Mouse (Mus musculus): Measurements from ENCODE around the gene P4ha2. TPM values are rescaled to one million over a fixed set of nuclear protein-coding genes. Genes with fewer than 3 reads are reported as not detected.
A peak's percentile ranks its signal among the peaks of the same experiment; 100 is the strongest.

The P4ha2 gene
- polyA plus RNA-seq, 1 experiment from 2014 or later: 18.2 TPM

DNA sequence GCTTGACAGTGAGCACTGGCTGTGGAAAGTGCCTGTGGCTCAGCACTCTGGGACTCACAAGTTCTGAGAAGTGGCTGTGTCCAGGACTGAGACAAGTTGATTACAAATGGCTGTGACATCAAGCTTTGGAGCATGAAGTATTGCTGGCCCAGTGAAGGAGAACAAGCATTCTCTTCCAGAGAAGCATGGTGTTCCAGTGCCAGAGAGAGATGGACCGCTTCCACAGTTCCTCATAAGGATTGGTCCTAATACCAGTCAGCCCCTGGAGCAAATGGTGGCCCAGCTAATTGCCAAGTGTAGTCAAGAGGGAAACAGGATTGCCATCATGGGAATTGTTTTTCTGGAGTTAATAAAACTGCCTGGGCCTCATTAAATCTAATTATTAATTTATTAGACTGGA is 23.8 kb upstream of the P4ha2 start:
- H3K27ac ChIP-seq (ENCODE audit: low read depth, low read length): no peak overlapping the region
- H3K4me1 ChIP-seq (replicated peaks; ENCODE audit: control insufficient read depth, insufficient read depth, low read length): no peaks in the 10 kb centered on the region
- 97% methylated on average over 1 of the region's 1 CpGs for WGBS
- H3K27me3 ChIP-seq (ENCODE audit: control insufficient read depth, insufficient read depth, low read length): no peaks in the 10 kb centered on the region
- ATAC-seq (ENCODE audit: low FRiP score) (no peak), DNase-seq (ENCODE audit: low spot score) (no peak)
- no peak overlapping the region for H3K4me2 ChIP-seq (replicated peaks; ENCODE audit: low read depth, low read length)
- H3K36me3 ChIP-seq (ENCODE audit: control insufficient read depth, insufficient read depth, low read length): no peaks in the 10 kb centered on the region
- no peak overlapping the region for H3K9ac ChIP-seq (ENCODE audit: low read depth, low read length)
- H3K4me3 ChIP-seq (ENCODE audit: low read depth, low read length): no peak overlapping the region
- H3K9me3 ChIP-seq (ENCODE audit: control insufficient read depth, low read length): no peaks in the 10 kb centered on the region

DNA sequence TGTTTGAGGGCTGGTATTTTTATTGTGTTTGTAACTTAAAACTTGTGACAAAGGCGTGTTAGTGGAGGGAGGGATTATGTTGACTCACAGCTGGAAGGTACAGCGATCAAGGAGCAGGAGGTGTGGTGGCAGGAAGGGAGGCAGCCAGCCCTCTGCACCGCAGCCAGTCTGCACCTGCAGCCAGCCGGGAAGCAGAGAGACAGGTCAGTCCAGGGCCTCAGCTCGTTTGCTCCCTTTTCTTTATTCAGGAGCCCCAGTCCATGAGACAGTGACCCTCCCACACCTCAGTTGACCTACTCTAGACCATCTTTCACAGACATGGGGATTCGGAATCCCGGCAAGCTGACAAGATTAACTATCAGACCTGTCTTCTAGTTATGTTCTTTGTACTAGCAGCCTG is 19.5 kb upstream of the P4ha2 start:
- Histone ChIP-seq H3K4me3 (ENCODE audit: low read depth, low read length) (no peak overlapping the region), H3K4me2 (replicated peaks; ENCODE audit: low read depth, low read length) (no peak overlapping the region), H3K9ac (ENCODE audit: low read depth, low read length) (no peak overlapping the region), H3K36me3 (ENCODE audit: control insufficient read depth, insufficient read depth, low read length) (no peaks in the 10 kb centered on the region), H3K9me3 (ENCODE audit: control insufficient read depth, low read length) (no peaks in the 10 kb centered on the region), H3K4me1 (replicated peaks; ENCODE audit: control insufficient read depth, insufficient read depth, low read length) (no peaks in the 10 kb centered on the region), H3K27ac (ENCODE audit: low read depth, low read length) (no peak overlapping the region), H3K27me3 (ENCODE audit: control insufficient read depth, insufficient read depth, low read length) (no peaks in the 10 kb centered on the region)
- DNase-seq (ENCODE audit: low spot score) (no peak), ATAC-seq (ENCODE audit: low FRiP score) (no peak)
- 43% methylated on average over 6 of the region's 7 CpGs for WGBS

DNA sequence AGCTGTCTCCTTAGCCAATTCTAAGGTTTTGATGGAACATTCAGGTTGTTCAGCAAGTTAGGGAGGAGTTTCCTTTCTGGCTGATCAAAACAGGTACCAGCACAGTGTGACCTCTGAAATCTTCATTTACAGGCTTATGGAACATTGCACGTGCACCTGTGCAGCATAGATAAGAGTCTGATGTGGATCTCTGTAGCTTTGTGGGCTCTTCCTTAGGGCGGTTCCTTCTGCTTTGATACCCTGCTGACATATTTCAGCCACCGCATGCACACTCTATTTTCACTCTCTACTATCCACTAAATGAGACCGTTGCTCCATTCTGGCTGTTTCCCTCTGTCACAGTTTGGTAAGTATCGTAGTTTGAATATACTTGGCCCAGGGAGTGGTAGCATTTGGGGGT is 17.2 kb upstream of the P4ha2 start:
- WGBS: 89% methylated on average over 5 of the region's 5 CpGs

DNA sequence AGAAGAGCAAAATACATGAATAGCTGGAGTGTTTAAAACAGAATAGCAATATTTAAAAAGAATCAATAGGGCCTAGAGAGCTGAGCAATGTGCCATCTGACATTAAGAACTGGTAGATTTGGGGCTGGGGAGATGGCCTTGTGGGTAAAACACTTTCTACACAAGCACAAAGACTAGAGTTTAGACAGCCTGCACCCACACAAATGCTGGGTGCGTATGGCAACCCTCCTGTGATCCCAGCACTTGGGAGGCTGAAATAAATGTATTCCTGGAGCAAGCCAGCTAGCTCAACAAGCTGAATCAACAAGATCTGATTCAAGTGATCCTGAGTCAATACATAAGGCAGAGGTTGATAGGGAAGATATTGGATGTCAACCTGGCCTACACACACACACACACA is 14.9 kb upstream of the P4ha2 start:
- DNase-seq (ENCODE audit: low spot score): no peak
- no peak for ATAC-seq (ENCODE audit: low FRiP score)
- Histone ChIP-seq H3K9me3 (ENCODE audit: control insufficient read depth, low read length) (no peaks in the 10 kb centered on the region), H3K27me3 (ENCODE audit: control insufficient read depth, insufficient read depth, low read length) (no peaks in the 10 kb centered on the region), H3K36me3 (ENCODE audit: control insufficient read depth, insufficient read depth, low read length) (no peaks in the 10 kb centered on the region), H3K9ac (ENCODE audit: low read depth, low read length) (no peak overlapping the region), H3K4me3 (ENCODE audit: low read depth, low read length) (no peak overlapping the region), H3K27ac (ENCODE audit: low read depth, low read length) (no peak overlapping the region), H3K4me1 (replicated peaks; ENCODE audit: control insufficient read depth, insufficient read depth, low read length) (no peaks in the 10 kb centered on the region), H3K4me2 (replicated peaks; ENCODE audit: low read depth, low read length) (no peak overlapping the region)
- WGBS: 95% methylated on average over 1 of the region's 1 CpGs

More for the DNA sequence above, 17.2 kb upstream of the P4ha2 start:
- Histone ChIP-seq H3K36me3 (ENCODE audit: control insufficient read depth, insufficient read depth, low read length) (no peaks in the 10 kb centered on the region), H3K27me3 (ENCODE audit: control insufficient read depth, insufficient read depth, low read length) (no peaks in the 10 kb centered on the region), H3K9me3 (ENCODE audit: control insufficient read depth, low read length) (no peaks in the 10 kb centered on the region), H3K9ac (ENCODE audit: low read depth, low read length) (no peak overlapping the region), H3K4me1 (replicated peaks; ENCODE audit: control insufficient read depth, insufficient read depth, low read length) (no peaks in the 10 kb centered on the region), H3K4me2 (replicated peaks; ENCODE audit: low read depth, low read length) (no peak overlapping the region), H3K27ac (ENCODE audit: low read depth, low read length) (no peak overlapping the region), H3K4me3 (ENCODE audit: low read depth, low read length) (no peak overlapping the region)
- ATAC-seq (ENCODE audit: low FRiP score) (no peak), DNase-seq (ENCODE audit: low spot score) (no peak)

GRCm38 (mm10) chr11:54085816-54086215 is 14.1 kb upstream of the P4ha2 start:
- 56% methylated on average over 5 of the region's 5 CpGs for WGBS
- H3K27me3 ChIP-seq (ENCODE audit: control insufficient read depth, insufficient read depth, low read length): no peaks in the 10 kb centered on the region
- no peak overlapping the region for H3K9ac ChIP-seq (ENCODE audit: low read depth, low read length)
- ATAC-seq (ENCODE audit: low FRiP score) (no peak), DNase-seq (ENCODE audit: low spot score) (no peak)
- H3K27ac ChIP-seq (ENCODE audit: low read depth, low read length): no peak overlapping the region
- H3K4me2 ChIP-seq (replicated peaks; ENCODE audit: low read depth, low read length): no peak overlapping the region
- H3K36me3 ChIP-seq (ENCODE audit: control insufficient read depth, insufficient read depth, low read length): no peaks in the 10 kb centered on the region
- no peak overlapping the region for H3K4me3 ChIP-seq (ENCODE audit: low read depth, low read length)
- no peaks in the 10 kb centered on the region for H3K4me1 ChIP-seq (replicated peaks; ENCODE audit: control insufficient read depth, insufficient read depth, low read length)
- H3K9me3 ChIP-seq (ENCODE audit: control insufficient read depth, low read length): no peaks in the 10 kb centered on the region

DNA sequence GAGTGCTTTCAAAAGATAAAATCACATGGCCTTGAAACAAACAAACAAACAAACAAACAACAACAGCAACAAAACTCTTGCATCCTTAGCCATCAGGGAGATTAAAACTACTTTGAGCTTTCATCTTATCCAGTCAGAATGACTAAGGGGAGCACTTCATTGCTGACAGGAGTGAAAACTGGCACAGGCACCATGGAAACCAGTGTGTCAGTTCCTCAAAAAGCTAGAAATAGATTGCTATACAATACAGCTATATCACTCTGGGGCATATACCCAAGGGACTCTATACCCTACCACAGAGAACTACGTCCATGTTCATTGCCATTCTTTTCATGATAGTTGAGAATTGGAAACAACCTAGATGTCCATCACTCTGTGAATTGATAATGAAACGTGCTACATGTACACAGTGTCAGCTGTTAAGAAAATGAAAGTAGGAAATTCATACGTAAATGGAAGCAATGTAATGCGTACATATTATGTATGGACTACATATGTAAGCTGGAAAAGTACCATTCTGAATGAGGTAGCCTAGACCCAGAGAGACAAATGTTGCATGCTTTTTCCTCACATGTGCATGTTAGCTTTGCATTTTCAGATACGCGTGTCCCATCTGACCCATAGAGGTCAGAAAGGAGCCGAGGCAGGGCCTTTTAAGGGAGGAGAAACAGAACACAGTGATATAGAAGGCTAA is 11.5 kb upstream of the P4ha2 start:
- no peak for DNase-seq (ENCODE audit: low spot score)
- H3K9ac ChIP-seq (ENCODE audit: low read depth, low read length): no peak overlapping the region

DNA sequence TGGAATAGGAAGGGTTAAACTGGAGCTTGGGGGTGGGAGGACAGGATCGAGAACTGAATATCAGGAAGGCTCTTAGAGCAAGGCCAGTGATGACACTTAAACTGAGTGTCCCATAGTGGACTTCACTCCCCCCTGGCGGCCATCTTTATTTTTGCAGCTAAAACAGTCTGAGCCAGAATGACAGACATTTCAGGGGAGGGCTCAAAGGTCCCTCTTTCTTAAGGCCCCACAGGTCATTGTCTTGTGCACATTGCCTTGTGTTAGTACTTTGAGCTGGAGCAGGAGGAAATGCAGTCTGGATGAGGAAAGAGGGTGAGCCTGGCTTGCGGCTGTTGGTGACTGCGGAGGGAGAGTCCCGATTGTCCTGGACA is 11.0 kb upstream of the P4ha2 start:
- WGBS: 53% methylated on average over 5 of the region's 5 CpGs
- no peak for ATAC-seq (ENCODE audit: low FRiP score)

More for the DNA sequence above, 11.5 kb upstream of the P4ha2 start:
- H3K27me3 ChIP-seq (ENCODE audit: control insufficient read depth, insufficient read depth, low read length): no peaks in the 10 kb centered on the region
- H3K4me3 ChIP-seq (ENCODE audit: low read depth, low read length): no peak overlapping the region
- H3K4me2 ChIP-seq (replicated peaks; ENCODE audit: low read depth, low read length): no peak overlapping the region
- no peak overlapping the region for H3K27ac ChIP-seq (ENCODE audit: low read depth, low read length)
- WGBS: 82% methylated on average over 7 of the region's 7 CpGs
- no peak for ATAC-seq (ENCODE audit: low FRiP score)
- no peaks in the 10 kb centered on the region for H3K9me3 ChIP-seq (ENCODE audit: control insufficient read depth, low read length)
- no peaks in the 10 kb centered on the region for H3K36me3 ChIP-seq (ENCODE audit: control insufficient read depth, insufficient read depth, low read length)
- H3K4me1 ChIP-seq (replicated peaks; ENCODE audit: control insufficient read depth, insufficient read depth, low read length): no peaks in the 10 kb centered on the region

DNA sequence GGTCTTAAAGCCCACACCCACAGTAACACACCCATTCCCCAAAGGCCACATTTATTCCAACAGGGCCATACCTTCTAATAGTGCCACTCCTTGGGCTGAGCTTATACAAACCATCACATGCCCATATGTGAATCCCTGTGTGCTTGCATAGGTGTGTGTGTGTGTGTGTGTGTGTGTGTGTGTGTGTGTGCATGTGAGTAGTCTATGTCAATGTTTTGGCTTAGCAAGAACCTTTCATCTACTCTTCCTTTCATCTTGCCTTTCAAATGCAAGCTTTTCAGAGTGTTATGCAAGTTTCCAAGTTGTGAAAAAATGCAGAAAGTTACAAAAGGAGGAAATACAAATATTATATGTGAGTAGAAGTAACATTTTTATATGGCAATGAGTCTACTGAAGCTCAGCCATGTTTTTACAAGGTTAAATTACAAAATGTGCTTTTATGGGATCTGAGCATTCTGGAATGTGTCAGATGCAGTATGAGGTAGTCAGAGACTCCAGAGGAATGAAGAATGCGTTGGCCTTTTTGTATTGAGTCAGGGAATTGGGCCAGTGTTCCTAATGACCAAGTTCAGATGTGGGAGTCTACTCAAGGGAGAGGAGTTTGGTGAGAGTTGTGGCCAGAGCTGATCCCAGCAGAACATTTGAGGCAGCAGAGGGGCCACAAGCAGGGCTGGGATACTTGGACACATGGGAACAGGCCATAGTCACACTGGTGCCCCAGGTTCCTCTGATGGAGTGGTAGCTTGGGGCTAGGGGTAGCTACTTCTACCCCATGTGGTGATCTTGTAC is 9.6 kb upstream of the P4ha2 start:
- ATAC-seq (ENCODE audit: low FRiP score) (no peak), DNase-seq (ENCODE audit: low spot score) (no peak)
- Histone ChIP-seq H3K9me3 (ENCODE audit: control insufficient read depth, low read length) (no peaks in the 10 kb centered on the region), H3K9ac (ENCODE audit: low read depth, low read length) (no peak overlapping the region), H3K4me3 (ENCODE audit: low read depth, low read length) (no peak overlapping the region), H3K27me3 (ENCODE audit: control insufficient read depth, insufficient read depth, low read length) (no peaks in the 10 kb centered on the region), H3K27ac (ENCODE audit: low read depth, low read length) (no peak overlapping the region), H3K4me1 (replicated peaks; ENCODE audit: control insufficient read depth, insufficient read depth, low read length) (no peaks in the 10 kb centered on the region), H3K4me2 (replicated peaks; ENCODE audit: low read depth, low read length) (no peak overlapping the region), H3K36me3 (ENCODE audit: control insufficient read depth, insufficient read depth, low read length) (no peaks in the 10 kb centered on the region)
- WGBS: 81% methylated on average over 1 of the region's 1 CpGs

More for the DNA sequence above, 11.0 kb upstream of the P4ha2 start:
- H3K9me3 ChIP-seq (ENCODE audit: control insufficient read depth, low read length): no peaks in the 10 kb centered on the region
- no peaks in the 10 kb centered on the region for H3K27me3 ChIP-seq (ENCODE audit: control insufficient read depth, insufficient read depth, low read length)
- H3K4me1 ChIP-seq (replicated peaks; ENCODE audit: control insufficient read depth, insufficient read depth, low read length): no peaks in the 10 kb centered on the region
- no peak overlapping the region for H3K4me2 ChIP-seq (replicated peaks; ENCODE audit: low read depth, low read length)
- DNase-seq (ENCODE audit: low spot score): peak; percentile 87
- H3K9ac ChIP-seq (ENCODE audit: low read depth, low read length): no peak overlapping the region
- no peak overlapping the region for H3K4me3 ChIP-seq (ENCODE audit: low read depth, low read length)
- H3K27ac ChIP-seq (ENCODE audit: low read depth, low read length): no peak overlapping the region
- no peaks in the 10 kb centered on the region for H3K36me3 ChIP-seq (ENCODE audit: control insufficient read depth, insufficient read depth, low read length)

DNA sequence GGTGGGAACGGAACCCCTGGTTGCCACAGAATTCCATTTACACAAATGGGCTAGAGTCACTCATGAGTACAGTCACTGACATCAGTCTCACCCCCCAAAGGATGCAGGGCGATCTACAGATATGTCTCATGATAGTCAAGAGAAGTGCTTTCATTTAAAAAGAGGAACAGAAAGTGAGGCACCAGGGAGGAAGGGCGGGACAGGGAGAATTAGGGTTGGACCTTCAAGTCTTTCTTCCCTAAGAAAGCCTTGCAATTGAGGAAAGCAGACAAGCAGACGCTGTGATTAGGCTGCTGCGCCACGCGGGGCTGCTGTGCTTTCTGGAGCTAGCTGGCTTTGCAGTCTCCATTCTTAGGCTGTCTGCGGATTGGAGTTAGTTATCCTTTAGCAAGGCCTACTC is 8.2 kb upstream of the P4ha2 start:
- Histone ChIP-seq H3K4me1 (replicated peaks; ENCODE audit: control insufficient read depth, insufficient read depth, low read length) (no peaks in the 10 kb centered on the region), H3K36me3 (ENCODE audit: control insufficient read depth, insufficient read depth, low read length) (no peaks in the 10 kb centered on the region), H3K27ac (ENCODE audit: low read depth, low read length) (no peak overlapping the region), H3K27me3 (ENCODE audit: control insufficient read depth, insufficient read depth, low read length) (no peaks in the 10 kb centered on the region), H3K9ac (ENCODE audit: low read depth, low read length) (no peak overlapping the region), H3K4me3 (ENCODE audit: low read depth, low read length) (no peak overlapping the region), H3K4me2 (replicated peaks; ENCODE audit: low read depth, low read length) (no peak overlapping the region), H3K9me3 (ENCODE audit: control insufficient read depth, low read length) (no peaks in the 10 kb centered on the region)
- ATAC-seq (ENCODE audit: low FRiP score) (no peak), DNase-seq (ENCODE audit: low spot score) (no peak)
- WGBS: 64% methylated on average over 8 of the region's 8 CpGs

Data from hindbrain, embryonic 11.5 days (tissue).